Mouse (Mus musculus) hindbrain, embryonic 10.5 days (tissue): ENCODE results near the gene Hand1. TPM values are rescaled to one million over a fixed set of nuclear protein-coding genes. Genes with fewer than 3 reads are reported as not detected.

Experiments used
- DNase-seq: peaks from one replicate; pipeline ENCODE4 v3.0.0-alpha.2; 2017; ENCODE audit warnings: low spot score
- H3K27ac ChIP-seq: fragments of 300-500 bp; sonication (generic); 2 replicates; pipeline ENCODE4 v1.5.1; 2016; ENCODE audit warnings: mild to moderate bottlenecking, moderate library complexity
- H3K27me3 ChIP-seq: fragments of 300-500 bp; sonication (generic); 2 replicates; pipeline ENCODE4 v1.6.1; 2016; ENCODE audit warnings: mild to moderate bottlenecking; ENCODE audit not compliant: poor library complexity, insufficient read depth, severe bottlenecking
- H3K36me3 ChIP-seq: fragments of 300-500 bp; sonication (generic); 2 replicates; pipeline ENCODE4 v1.6.1; 2016; ENCODE audit warnings: mild to moderate bottlenecking, moderate library complexity
- H3K4me1 ChIP-seq: fragments of 300-500 bp; sonication (generic); replicated peaks from 2 replicates; pipeline ENCODE4 v1.6.1; 2016; ENCODE audit warnings: mild to moderate bottlenecking
- H3K4me3 ChIP-seq: fragments of 300-500 bp; sonication (generic); 2 replicates; pipeline ENCODE4 v1.5.1; 2016; ENCODE audit warnings: mild to moderate bottlenecking, moderate library complexity
- H3K9me3 ChIP-seq: fragments of 300-500 bp; sonication (generic); 2 replicates; pipeline ENCODE4 v1.6.1; 2016; ENCODE audit warnings: mild to moderate bottlenecking, moderate library complexity
- whole genome bisulfite sequencing: fragments of 180-500 bp; shearing (Covaris S2); methylation state at CpG from one replicate; pipeline ENCODE4 v1.1.7; 2016; 5-methylcytosine and 5-hydroxymethylcytosine counted together
- polyA plus RNA-seq: library from polyadenylated mRNA; unstranded; fragments of >200 nt; fragmentation: Nextera tagmentation; extraction: Ambion mirVana; gene quantifications from 2 replicates; pipeline ENCODE4 v1.2.1, GENCODE M21; 2016

Gene Hand1
- polyA plus RNA-seq, 1 experiment from 2014 or later: 0.17 TPM

- Histone ChIP-seq H3K9me3 (no peaks in the 10 kb centered on the region), H3K27me3 (no peaks in the 10 kb centered on the region), H3K36me3 (peaks cover 22% of the 10 kb centered on the region), H3K27ac (no peak overlapping the region), H3K4me1 (peaks cover 29% of the 10 kb centered on the region), H3K4me3 (no peak overlapping the region)
- 40% methylated on average over 3 of the region's 3 CpGs for WGBS
- DNase-seq: peak; percentile 38
Measured at GRCm38 (mm10) chr11:57787913-57788312, 44.7 kb downstream of the Hand1 start.

GRCm38 (mm10) chr11:57786616-57787418 lies 45.8 kb downstream of the Hand1 start:
- H3K36me3 ChIP-seq: peaks cover 27% of the 10 kb centered on the region
- peak overlapping the region; percentile 75 for H3K27ac ChIP-seq
- peak overlapping the region; percentile 22; the same call in 1 of the 2 replicates for H3K4me3 ChIP-seq
- H3K4me1 ChIP-seq: peaks cover 29% of the 10 kb centered on the region
- H3K27me3 ChIP-seq: no peaks in the 10 kb centered on the region
- no peaks in the 10 kb centered on the region for H3K9me3 ChIP-seq
- DNase-seq: peak; percentile 46
- WGBS: 28% methylated on average over 18 of the region's 18 CpGs

GRCm38 (mm10) chr11:57779824-57780223 lies 52.8 kb downstream of the Hand1 start:
- peaks cover 23% of the 10 kb centered on the region for H3K36me3 ChIP-seq
- H3K4me1 ChIP-seq: peaks cover 31% of the 10 kb centered on the region
- 90% methylated on average over 14 of the region's 14 CpGs for WGBS
- no peak overlapping the region for H3K4me3 ChIP-seq
- H3K27ac ChIP-seq: no peak overlapping the region
- peaks cover 19% of the 10 kb centered on the region for H3K27me3 ChIP-seq
- H3K9me3 ChIP-seq: no peaks in the 10 kb centered on the region
- DNase-seq: no peak

Other genes starting within 250 kb of the Hand1 start
- gene Galnt10, start 187.4 kb downstream of the Hand1 start, polyA plus RNA-seq: 21.2 and 22.7 TPM in 2 replicates
- gene Sap30l, start 31.2 kb downstream of the Hand1 start, polyA plus RNA-seq: 8.8 and 12.7 TPM in 2 replicates
- gene Larp1, start 176.2 kb upstream of the Hand1 start, polyA plus RNA-seq: 14.0 and 15.6 TPM in 2 replicates